Mouse (Mus musculus): ENCODE results near the gene Ercc6.

GRCm38 (mm10) chr14:32587013-32587784 lies 73.9 kb downstream of the Ercc6 start:
- peak; percentile 61; the same call in 1 of the 2 replicates for TF ChIP-seq CTCF (IDR thresholded peaks at IDR 0.05; ENCODE audit: extremely low read depth, insufficient read depth, insufficient read length, insufficient replicate concordance)
- TF ChIP-seq POLR2A (IDR thresholded peaks at IDR 0.05; ENCODE audit: low read depth, low read length), result no peak

Measured in spleen, adult 2 months (tissue).